Mouse (Mus musculus) erythroblast, embryonic 14.5 days (primary cell): ENCODE results near the gene Drc3.

Source experiments
- GATA1 ChIP-seq: IDR thresholded peaks from 2 replicates; pipeline ENCODE4 v1.6.1; 2012; ENCODE audit warnings: low read length, inconsistent platforms, mixed read lengths
- TAL1 ChIP-seq: IDR thresholded peaks from 3 replicates; pipeline ENCODE4 v1.6.1; 2012; ENCODE audit warnings: low read length, inconsistent platforms, mixed read lengths

GRCm38 (mm10) chr11:60396546-60396945, 43.4 kb downstream of the Drc3 start:
- TF ChIP-seq TAL1, result no peak
- no peak for TF ChIP-seq GATA1
